Mouse (Mus musculus) C2C12 (cell line): ENCODE results near the gene Olfr323. TPM values are rescaled to one million over a fixed set of nuclear protein-coding genes. Genes with fewer than 3 reads are reported as not detected.

Source experiments
- H3K27me3 ChIP-seq: one replicate; pipeline ENCODE4 v1.6.1; 2011; ENCODE audit not compliant: control insufficient read depth, insufficient read depth, insufficient read length
- H3K36me3 ChIP-seq: one replicate; pipeline ENCODE4 v1.6.1; 2011; ENCODE audit not compliant: control insufficient read depth, insufficient read depth
- H3K4me3 ChIP-seq: one replicate; pipeline ENCODE4 v1.5.1; 2011; ENCODE audit warnings: mild to moderate bottlenecking, control low read depth; ENCODE audit not compliant: poor library complexity, insufficient read depth, severe bottlenecking
- H3K79me2 ChIP-seq: one replicate; pipeline ENCODE4 v1.6.1; 2011; ENCODE audit not compliant: control insufficient read depth, insufficient read depth
- H3K79me3 ChIP-seq: one replicate; pipeline ENCODE4 v1.6.1; 2011; ENCODE audit warnings: low read depth, control low read depth
- H3ac ChIP-seq: one replicate; pipeline ENCODE3; 2011; ENCODE audit warnings: low read depth; ENCODE audit not compliant: control insufficient read depth, insufficient read length
- CEBPB ChIP-seq: IDR thresholded peaks from one replicate; pipeline ENCODE4 v1.6.1; 2011; ENCODE audit warnings: low read depth, mild to moderate bottlenecking, control low read depth, moderate library complexity
- CTCF ChIP-seq: IDR thresholded peaks from one replicate; pipeline ENCODE4 v1.5.1; 2011; ENCODE audit not compliant: control insufficient read depth, insufficient read depth, insufficient read length
- FOSL1 ChIP-seq: IDR thresholded peaks from one replicate; pipeline ENCODE4 v1.8.0; 2011; ENCODE audit warnings: mild to moderate bottlenecking, low read length; ENCODE audit not compliant: poor library complexity, insufficient read depth, severe bottlenecking
- MAX ChIP-seq: IDR thresholded peaks from one replicate; pipeline ENCODE4 v1.6.1; 2011; ENCODE audit warnings: mild to moderate bottlenecking, control low read depth
- MYOD1 ChIP-seq: IDR thresholded peaks from one replicate; pipeline ENCODE4 v1.6.1; 2011; ENCODE audit warnings: low read depth; ENCODE audit not compliant: control insufficient read depth, insufficient read length
- MYOG ChIP-seq: IDR thresholded peaks from one replicate; pipeline ENCODE4 v1.6.1; 2011; ENCODE audit not compliant: control insufficient read depth, insufficient read length; ENCODE audit errors: extremely low read depth
- USF1 ChIP-seq: IDR thresholded peaks from one replicate; pipeline ENCODE4 v1.6.1; 2011; ENCODE audit warnings: low read depth, mild to moderate bottlenecking, control low read depth, moderate library complexity
- polyA plus RNA-seq: library from polyadenylated mRNA; unstranded; fragments of >200 nt; fragmentation: generic; extraction: Trizol; gene quantifications from one replicate; pipeline ENCODE4 v1.2.1, GENCODE M21; 2012; ENCODE audit warnings: missing spikeins

Olfr323 gene
- polyA plus RNA-seq, 1 experiment, result not detected

GRCm38 (mm10) chr11:58634878-58635277 lies 4.6 kb upstream of the Olfr323 start:
- H3K27me3 ChIP-seq, result no peaks in the 10 kb centered on the region
- no peaks in the 10 kb centered on the region for H3K79me2 ChIP-seq
- H3K79me3 ChIP-seq, result no peaks in the 10 kb centered on the region
- no peaks in the 10 kb centered on the region for H3K36me3 ChIP-seq
- TF ChIP-seq CEBPB (no peak), MYOG (no peak), MYOD1 (no peak)
- H3K4me3 ChIP-seq, result no peak overlapping the region
- no peak overlapping the region for H3ac ChIP-seq

DNA sequence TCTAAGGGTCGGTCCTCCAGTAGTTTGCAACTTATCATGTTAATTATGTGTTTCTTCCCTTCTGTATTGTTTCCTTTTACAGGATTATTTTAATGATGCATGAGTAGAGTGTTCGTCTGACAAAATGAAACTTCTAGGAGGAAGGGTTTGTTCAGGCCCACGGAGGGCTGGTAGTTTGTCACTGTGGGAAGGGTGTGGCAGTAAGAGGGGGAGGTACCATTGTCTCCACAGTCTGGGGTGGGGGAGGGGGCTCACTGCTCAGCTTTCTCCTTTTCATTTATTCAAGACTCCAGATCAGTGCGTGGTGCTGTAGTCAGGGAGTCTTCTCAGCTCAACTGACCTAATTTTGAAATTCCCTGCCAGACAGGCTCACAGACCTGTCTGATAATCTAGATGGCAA lies 4.2 kb downstream of the Olfr323 start:
- TF ChIP-seq MYOG, result no peak
- no peak for TF ChIP-seq MYOD1
- no peak for TF ChIP-seq FOSL1
- TF ChIP-seq CEBPB, result no peak
- TF ChIP-seq CTCF, result no peak
- no peak for TF ChIP-seq USF1
- no peak for TF ChIP-seq MAX
- no peaks in the 10 kb centered on the region for H3K36me3 ChIP-seq
- no peak overlapping the region for H3K4me3 ChIP-seq
- H3K27me3 ChIP-seq, result no peaks in the 10 kb centered on the region
- H3ac ChIP-seq, result no peak overlapping the region
- no peaks in the 10 kb centered on the region for H3K79me3 ChIP-seq
- H3K79me2 ChIP-seq, result no peaks in the 10 kb centered on the region

DNA sequence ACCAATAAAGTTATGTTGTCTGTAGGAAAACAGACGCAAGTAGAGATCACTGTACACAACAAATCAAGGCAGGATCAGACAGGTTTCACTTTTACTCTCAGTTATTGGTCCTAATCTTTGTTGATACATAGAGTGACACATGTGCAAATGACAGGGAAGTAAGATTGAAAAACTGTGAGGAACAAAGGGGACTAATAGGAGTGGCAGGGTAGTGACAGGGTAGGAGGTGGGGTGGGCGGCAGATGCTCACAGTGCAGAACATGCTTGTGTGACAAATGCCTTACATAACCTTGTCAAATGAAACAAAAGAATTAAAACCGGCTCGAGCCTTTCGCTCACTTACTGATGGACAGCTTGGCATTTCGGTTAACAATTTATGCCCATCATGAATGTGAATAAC lies 11.5 kb downstream of the Olfr323 start:
- no peak for TF ChIP-seq MYOG
- TF ChIP-seq MYOD1, result no peak
- no peak for TF ChIP-seq USF1
- TF ChIP-seq CEBPB, result no peak
- no peak for TF ChIP-seq FOSL1
- no peak for TF ChIP-seq CTCF
- TF ChIP-seq MAX, result no peak
- Histone ChIP-seq H3K4me3 (no peak overlapping the region), H3K79me2 (no peaks in the 10 kb centered on the region), H3ac (no peak overlapping the region), H3K27me3 (no peaks in the 10 kb centered on the region), H3K36me3 (no peaks in the 10 kb centered on the region), H3K79me3 (no peaks in the 10 kb centered on the region)

DNA sequence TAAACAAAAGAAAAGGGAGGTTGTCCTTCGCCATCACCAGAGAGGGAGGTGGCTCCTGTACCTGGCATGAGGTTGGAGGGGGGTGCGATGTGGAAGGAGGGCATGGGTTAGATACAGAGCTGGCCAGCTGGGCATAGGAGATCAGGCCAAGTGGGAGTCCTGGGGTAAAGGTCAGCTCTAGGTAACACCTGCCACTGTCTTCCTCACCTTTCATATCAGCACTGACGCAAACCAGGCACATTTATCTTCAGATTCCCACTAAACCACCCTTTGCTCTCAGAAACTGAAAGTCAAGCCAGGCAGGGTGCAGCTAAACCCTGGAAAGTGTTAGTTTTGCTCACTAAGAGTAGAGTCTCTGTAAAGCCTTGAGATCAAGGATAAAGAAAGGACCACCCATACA lies 11.9 kb downstream of the Olfr323 start:
- TF ChIP-seq CTCF (no peak), CEBPB (no peak), FOSL1 (no peak), USF1 (no peak), MYOG (no peak), MYOD1 (no peak), MAX (no peak)
- Histone ChIP-seq H3ac (no peak overlapping the region), H3K79me3 (no peaks in the 10 kb centered on the region), H3K4me3 (no peak overlapping the region), H3K27me3 (no peaks in the 10 kb centered on the region), H3K79me2 (no peaks in the 10 kb centered on the region), H3K36me3 (no peaks in the 10 kb centered on the region)

GRCm38 (mm10) chr11:58615975-58616374 lies 14.3 kb downstream of the Olfr323 start, which contains the start of gene 2210407C18Rik:
2210407C18Rik (minus strand) TSS chr11:58616075.
- Histone ChIP-seq H3K4me3 (no peak within 1 kb of the TSS), H3K27me3 (no peaks in the 10 kb centered on the region), H3K79me2 (no peaks in the 10 kb centered on the region), H3K79me3 (no peaks in the 10 kb centered on the region), H3ac (no peak within 1 kb of the TSS), H3K36me3 (no peaks in the 10 kb centered on the region)
- TF ChIP-seq CTCF (no peak), MAX (no peak), USF1 (no peak), MYOG (no peak), FOSL1 (no peak), MYOD1 (no peak), CEBPB (no peak)

GRCm38 (mm10) chr11:58614526-58614925 lies 15.8 kb downstream of the Olfr323 start:
- no peaks in the 10 kb centered on the region for H3K27me3 ChIP-seq
- H3ac ChIP-seq, result no peak overlapping the region
- TF ChIP-seq MAX, result no peak
- H3K36me3 ChIP-seq, result no peaks in the 10 kb centered on the region
- no peaks in the 10 kb centered on the region for H3K79me3 ChIP-seq
- H3K79me2 ChIP-seq, result no peaks in the 10 kb centered on the region
- H3K4me3 ChIP-seq, result no peak overlapping the region

- H3K79me3 ChIP-seq, result no peaks in the 10 kb centered on the region
- H3K27me3 ChIP-seq, result no peaks in the 10 kb centered on the region
- no peaks in the 10 kb centered on the region for H3K79me2 ChIP-seq
- H3K4me3 ChIP-seq, result no peak overlapping the region
- H3ac ChIP-seq, result no peak overlapping the region
- TF ChIP-seq CTCF, result no peak
- no peak for TF ChIP-seq FOSL1
- TF ChIP-seq CEBPB, result no peak
- TF ChIP-seq USF1, result no peak
- TF ChIP-seq MAX, result no peak
- TF ChIP-seq MYOD1, result no peak
- no peaks in the 10 kb centered on the region for H3K36me3 ChIP-seq
These were observed 16.9 kb downstream of the Olfr323 start for GRCm38 (mm10) chr11:58613359-58613758.
